Mouse (Mus musculus): ENCODE measurements around the gene Gm19345.

Gene Gm19345

DNA sequence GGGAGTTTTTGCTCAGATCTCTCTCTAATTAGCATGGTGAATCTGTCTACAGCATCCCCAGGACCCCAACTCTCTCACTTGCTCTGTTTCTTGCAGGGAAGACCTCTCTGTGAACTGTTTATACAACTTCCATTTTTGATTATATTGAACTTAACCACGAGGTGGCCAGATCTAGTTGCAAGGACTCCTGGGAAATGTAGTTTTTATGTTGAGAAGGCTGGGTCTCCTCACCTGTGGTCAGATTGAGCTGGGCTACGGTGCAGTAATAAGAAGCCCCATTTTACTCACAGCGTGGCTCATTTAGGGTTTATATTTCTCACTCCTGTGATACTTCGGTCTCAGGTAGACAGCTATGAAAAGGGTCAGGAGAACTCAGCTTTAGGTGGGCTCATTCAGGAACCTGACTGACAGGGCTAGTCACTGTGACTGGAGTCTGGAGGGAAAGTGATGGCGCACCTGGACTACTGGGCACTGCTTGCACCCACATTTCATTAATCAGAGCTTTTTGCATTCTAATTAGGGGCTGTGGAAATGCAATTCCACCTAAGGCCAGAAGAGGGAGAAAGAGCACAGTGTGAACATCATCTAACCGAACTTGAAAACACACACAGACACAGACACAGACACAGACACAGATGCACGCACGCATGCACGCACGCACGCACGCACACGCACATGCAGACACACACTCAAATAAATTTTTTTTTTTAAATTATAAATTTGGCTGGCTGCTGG, 24.3 kb downstream of the Gm19345 start:
- Histone ChIP-seq H3K36me3 (ENCODE audit: control insufficient read depth, insufficient read depth, low read length, poor library complexity, severe bottlenecking) (no peaks in the 10 kb centered on the region), H3K27me3 (ENCODE audit: control insufficient read depth, insufficient read depth, low read length, poor library complexity, severe bottlenecking) (no peaks in the 10 kb centered on the region)
- DNase-seq (ENCODE audit: low read depth, low spot score) = peak; percentile 83

DNA sequence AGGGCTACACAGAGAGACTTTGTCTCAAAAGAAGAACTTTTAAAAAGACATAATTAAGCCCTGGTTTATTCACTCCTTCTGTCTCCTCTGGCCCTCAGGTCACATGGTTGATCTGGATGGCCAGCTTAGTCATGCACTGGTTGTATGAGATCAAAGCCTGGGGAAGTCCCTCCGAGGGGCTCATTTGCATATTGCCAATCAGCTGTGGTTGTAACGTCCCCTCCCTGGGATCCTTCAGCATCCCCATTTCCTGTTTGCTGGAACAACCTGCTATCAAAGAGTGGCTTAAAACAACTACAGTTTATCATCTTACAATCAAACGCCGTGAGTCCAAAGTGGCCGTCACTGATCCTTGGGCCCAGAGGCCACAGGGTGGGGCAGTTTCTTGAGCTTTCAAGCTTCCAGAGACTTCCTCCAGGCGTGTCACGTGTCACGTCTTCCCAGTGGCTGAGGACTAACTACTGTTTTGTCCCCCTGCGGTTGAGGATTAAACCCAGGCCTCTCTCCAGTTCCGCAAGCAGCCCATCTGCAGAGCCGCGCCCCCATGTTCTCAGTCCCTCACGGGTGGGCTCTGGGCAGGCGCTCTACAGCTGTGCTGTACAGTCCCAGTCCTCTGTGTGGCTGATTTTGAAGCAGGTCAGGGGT, 25.1 kb downstream of the Gm19345 start:
- Histone ChIP-seq H3K36me3 (ENCODE audit: control insufficient read depth, insufficient read depth, low read length, poor library complexity, severe bottlenecking) (no peaks in the 10 kb centered on the region), H3K27me3 (ENCODE audit: control insufficient read depth, insufficient read depth, low read length, poor library complexity, severe bottlenecking) (no peaks in the 10 kb centered on the region)
- peak; percentile 89 for DNase-seq (ENCODE audit: low read depth, low spot score)

DNA sequence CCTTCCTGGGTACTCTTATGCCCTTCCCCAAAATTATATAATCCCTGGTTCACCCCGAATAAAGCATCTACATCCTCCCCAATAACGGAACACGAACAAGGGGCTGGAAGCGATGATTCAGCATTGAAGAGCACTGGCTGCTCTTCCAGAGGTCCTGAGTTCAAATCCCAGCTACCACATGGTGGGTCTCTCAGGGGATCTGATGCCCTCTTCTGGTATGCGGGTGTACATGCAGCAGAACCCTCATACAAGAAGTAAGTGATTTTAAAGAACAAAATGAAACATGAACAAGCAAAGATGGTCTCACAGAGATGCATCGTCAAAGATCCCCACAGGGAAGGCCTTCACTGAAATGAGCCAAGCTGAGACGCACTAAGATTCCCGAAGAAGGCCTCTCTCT, 29.0 kb downstream of the Gm19345 start:
- Histone ChIP-seq H3K36me3 (ENCODE audit: control insufficient read depth, insufficient read depth, low read length, poor library complexity, severe bottlenecking) (no peaks in the 10 kb centered on the region), H3K27me3 (ENCODE audit: control insufficient read depth, insufficient read depth, low read length, poor library complexity, severe bottlenecking) (no peaks in the 10 kb centered on the region)
- peak; percentile 29 for DNase-seq (ENCODE audit: low read depth, low spot score)

DNA sequence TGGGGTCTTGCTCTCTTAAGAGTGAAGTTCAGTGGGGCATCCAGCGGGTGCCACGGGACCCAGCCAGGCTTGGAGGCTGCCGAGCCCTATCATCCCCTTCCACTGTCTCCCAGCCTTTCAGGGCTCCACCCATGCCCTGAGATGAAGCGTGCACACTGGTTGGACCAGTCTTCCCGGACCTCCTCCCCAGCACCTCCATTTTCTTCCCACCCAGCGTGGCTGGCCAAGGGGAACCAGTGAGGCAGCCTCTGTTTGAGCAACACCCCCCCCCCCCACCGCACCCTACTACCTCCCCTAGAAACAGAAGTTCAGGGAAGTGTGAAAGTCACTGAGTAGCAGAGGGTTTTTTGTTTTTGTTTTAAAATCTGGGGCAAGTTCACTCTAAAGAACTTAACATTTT, 36.0 kb downstream of the Gm19345 start, which contains the start of gene Ceacam19:
TSS of gene Ceacam19 (minus strand) at position 117 of the 400 bp plus-strand sequence.
- H3K36me3 ChIP-seq (ENCODE audit: control insufficient read depth, insufficient read depth, low read length, poor library complexity, severe bottlenecking) = no peaks in the 10 kb centered on the region
- no peaks in the 10 kb centered on the region for H3K27me3 ChIP-seq (ENCODE audit: control insufficient read depth, insufficient read depth, low read length, poor library complexity, severe bottlenecking)
- DNase-seq (ENCODE audit: low read depth, low spot score) = no peak

DNA sequence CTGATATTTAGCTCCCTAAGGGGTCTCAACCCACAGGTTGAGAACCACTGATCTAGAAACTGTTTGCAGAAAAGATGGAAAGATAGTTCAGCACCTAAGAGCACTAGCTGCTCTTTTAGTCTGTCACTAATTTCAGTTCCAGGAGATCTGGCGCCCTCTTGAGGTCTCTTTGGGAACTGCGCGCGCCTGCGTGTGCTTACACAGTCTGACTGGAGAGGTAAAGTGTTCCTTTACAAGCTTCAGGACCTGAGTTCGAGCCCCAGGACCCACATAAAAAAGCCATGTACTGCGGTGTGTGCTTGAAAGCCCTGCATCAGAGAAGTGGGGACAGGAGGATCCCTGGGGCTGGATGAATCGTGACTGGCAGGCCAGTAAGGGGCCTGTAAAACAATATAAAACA, 38.1 kb downstream of the Gm19345 start:
- DNase-seq (ENCODE audit: low read depth, low spot score) = peak; percentile 83
- H3K36me3 ChIP-seq (ENCODE audit: control insufficient read depth, insufficient read depth, low read length, poor library complexity, severe bottlenecking) = no peaks in the 10 kb centered on the region

More for the DNA sequence above, 38.1 kb downstream of the Gm19345 start:
- H3K27me3 ChIP-seq (ENCODE audit: control insufficient read depth, insufficient read depth, low read length, poor library complexity, severe bottlenecking) = no peaks in the 10 kb centered on the region
